Mouse (Mus musculus) CD4-positive, CD25-positive, alpha-beta regulatory T cell, adult 4 months (primary cell): Measurements from ENCODE around the gene Cdk6. TPM values are rescaled to one million over a fixed set of nuclear protein-coding genes. Genes with fewer than 3 reads are reported as not detected.
"Not testable (repeated sequence)": the region's sequence is repeated elsewhere in the genome, so short reads cannot be mapped to it uniquely, and the experiment has no call there.

Experiments
- ATAC-seq: one replicate; pipeline ENCODE4 v1.8.0; 2017
- polyA plus RNA-seq, 2 experiments: library from polyadenylated mRNA; unstranded; fragments of 100-300 nt; shearing (Covaris generic); gene quantifications; one replicate each; pipeline ENCODE4 v1.2.1; 2017

Gene Cdk6
- polyA plus RNA-seq: 10 to 100 TPM; 20.8 to 22.3 TPM

GRCm38 (mm10) chr5:3341111-3341911 is at the start of gene Cdk6:
Gene Cdk6 (plus strand): TSS chr5:3341485.
- ATAC-seq: no peak

DNA sequence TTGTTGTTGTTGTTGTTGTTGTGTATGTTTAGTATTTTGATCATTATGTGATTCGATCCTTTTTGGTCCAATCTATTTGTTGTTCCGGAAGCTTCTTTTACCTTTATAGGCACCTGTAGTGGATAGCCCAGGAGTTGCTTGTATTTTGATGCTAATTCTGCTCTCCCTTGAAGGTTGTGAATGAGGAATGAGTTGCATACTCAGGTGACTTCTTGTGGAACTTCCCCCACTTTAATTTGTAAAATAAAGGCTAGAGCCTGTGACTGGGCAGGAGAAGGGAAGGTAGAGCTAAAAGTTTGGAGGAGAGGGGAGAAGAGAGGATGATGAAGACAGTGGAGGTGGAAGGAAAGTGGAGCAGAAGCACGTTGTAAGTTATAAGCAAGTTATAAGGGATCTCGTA is 47.6 kb upstream of the Cdk6 start:
- no peak for ATAC-seq

DNA sequence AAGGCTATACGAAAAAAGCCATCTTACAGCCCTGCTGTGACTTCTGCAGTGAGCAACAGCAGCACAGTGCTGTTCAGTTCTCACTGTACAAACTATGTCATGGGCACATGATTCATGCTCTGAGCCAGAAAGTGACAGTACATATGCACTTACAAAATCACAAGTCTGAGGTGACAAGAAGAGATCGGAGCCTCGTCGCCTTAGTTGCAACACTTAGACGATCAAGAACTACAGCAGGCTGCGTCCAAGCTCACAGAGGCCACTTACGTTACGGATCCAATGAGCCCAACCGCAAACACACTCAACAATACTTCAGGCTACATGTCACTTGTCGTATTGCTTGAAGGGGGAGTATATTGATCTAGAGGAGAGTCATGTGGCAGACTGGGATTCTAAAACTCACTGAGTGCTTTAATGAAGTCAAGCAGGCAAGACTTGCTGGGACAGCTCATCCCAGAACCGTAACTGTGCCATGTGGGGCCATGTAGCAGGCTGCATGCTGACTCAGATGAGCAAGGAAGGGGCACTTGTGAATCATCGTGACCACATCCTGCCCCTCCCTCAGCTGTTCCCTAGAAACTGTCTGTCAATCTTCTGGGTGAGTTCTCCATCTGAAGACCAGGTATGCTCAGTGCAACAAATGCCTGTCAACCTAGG is 40.4 kb upstream of the Cdk6 start:
- ATAC-seq: peak; percentile 96

DNA sequence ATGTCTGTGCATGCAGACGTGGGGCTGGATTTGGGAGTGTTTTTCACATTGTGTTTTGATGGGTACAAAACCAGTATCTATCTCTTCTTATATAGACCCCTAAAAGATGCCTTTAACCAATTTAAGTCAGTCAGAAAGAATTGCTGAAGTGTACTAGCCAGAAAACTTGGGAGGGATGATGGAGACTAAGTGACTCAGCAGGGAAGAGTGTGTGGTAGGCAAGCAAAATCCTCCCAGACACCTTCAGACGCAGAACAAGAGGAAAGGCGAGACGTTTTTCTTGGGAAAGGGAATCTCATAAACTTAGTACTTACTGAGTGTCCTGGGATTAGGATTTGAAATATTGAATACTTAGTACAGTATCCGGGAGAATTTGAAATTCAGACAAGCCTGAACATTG is 39.8 kb upstream of the Cdk6 start:
- no peak for ATAC-seq

DNA sequence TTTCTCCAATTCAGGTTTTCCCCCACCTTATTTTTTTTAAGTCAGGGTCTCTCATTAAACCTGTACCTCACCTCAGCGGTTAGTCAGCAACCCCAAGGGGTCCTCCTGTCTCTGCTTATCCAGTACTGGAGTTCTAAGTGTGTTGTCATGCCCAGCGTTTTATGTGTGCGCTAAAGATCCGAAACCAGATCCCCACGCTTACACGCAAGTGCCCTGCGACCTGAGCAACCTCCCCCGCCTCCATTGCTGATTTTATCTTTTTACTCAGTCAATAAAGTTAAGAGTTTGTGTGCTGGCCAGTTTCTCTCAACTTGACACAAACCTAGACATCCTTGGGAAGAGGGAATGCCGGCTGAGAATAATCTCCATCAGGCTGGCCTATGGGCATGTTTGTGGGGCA is 37.4 kb upstream of the Cdk6 start:
- ATAC-seq: no peak

- ATAC-seq: no peak
Measured at GRCm38 (mm10) chr5:3306146-3306545, 35.1 kb upstream of the Cdk6 start.

DNA sequence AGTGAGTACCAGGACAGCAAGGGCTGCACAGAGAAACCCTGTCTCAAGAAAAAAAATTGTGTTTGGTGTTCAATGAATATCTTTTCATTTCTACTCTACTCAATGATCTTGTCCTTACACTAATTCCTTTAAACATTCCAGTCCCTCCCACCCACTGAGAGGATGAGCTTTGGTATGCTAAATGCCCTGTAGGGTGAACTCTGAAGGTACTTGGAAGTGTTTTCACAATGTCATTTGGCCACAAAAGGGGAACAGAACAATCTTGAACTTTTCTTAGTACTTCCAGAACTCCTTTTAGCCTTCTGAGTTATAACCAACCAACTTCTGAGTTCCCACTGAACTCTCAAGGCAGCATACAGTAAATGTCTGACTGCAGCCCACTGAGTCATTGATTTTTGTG is 32.2 kb upstream of the Cdk6 start:
- ATAC-seq: no peak

DNA sequence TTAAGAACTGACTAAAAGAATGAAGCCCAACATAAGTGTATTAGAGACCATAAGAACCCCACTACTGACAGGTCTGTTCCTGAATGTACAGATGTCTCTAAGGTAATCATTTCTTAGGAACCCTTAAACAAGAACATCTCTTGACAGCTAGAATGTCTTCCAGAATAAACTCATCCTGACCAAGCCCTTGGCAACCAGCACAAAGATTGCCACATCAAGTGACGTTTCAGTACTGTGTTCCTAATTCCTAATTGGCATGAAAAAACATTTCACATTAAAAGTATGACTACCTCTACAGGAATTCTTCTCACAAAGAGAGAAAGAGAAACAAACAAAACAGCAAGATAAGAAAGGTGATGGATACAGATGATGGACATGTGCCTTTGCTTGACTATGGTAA is 31.7 kb upstream of the Cdk6 start:
- ATAC-seq: no peak

GRCm38 (mm10) chr5:3311156-3311555 is 30.1 kb upstream of the Cdk6 start:
- ATAC-seq: not testable (repeated sequence)

- ATAC-seq: not testable (repeated sequence)
Measured at GRCm38 (mm10) chr5:3317724-3318123, 23.6 kb upstream of the Cdk6 start.

- ATAC-seq: no peak
Measured at GRCm38 (mm10) chr5:3320225-3320624, 21.1 kb upstream of the Cdk6 start.

- no peak for ATAC-seq
Measured at GRCm38 (mm10) chr5:3322052-3322451, 19.2 kb upstream of the Cdk6 start.

GRCm38 (mm10) chr5:3324116-3324515 is 17.2 kb upstream of the Cdk6 start:
- ATAC-seq: no peak

DNA sequence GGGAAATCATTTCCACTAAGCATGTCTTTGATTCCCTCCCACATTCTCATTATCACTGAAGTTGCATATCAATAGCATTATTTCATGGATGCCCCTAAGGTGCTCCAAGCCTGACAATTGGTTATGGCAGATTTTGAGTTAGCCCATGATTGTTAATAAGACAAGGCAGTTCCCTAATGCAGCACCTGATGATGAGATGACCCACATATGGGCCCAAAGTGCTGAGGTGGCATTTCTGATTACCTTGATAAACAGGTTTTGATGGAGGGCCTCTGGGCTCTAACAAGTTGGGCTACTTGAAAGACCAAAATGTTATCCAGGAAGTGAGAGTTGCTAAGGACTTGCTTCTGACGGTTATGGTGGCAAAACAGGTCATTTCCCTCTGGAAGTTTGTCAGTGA is 11.9 kb upstream of the Cdk6 start:
- no peak for ATAC-seq

GRCm38 (mm10) chr5:3330932-3331331 is 10.4 kb upstream of the Cdk6 start:
- no peak for ATAC-seq

GRCm38 (mm10) chr5:3333019-3333418 is 8.3 kb upstream of the Cdk6 start:
- ATAC-seq: not testable (repeated sequence)

DNA sequence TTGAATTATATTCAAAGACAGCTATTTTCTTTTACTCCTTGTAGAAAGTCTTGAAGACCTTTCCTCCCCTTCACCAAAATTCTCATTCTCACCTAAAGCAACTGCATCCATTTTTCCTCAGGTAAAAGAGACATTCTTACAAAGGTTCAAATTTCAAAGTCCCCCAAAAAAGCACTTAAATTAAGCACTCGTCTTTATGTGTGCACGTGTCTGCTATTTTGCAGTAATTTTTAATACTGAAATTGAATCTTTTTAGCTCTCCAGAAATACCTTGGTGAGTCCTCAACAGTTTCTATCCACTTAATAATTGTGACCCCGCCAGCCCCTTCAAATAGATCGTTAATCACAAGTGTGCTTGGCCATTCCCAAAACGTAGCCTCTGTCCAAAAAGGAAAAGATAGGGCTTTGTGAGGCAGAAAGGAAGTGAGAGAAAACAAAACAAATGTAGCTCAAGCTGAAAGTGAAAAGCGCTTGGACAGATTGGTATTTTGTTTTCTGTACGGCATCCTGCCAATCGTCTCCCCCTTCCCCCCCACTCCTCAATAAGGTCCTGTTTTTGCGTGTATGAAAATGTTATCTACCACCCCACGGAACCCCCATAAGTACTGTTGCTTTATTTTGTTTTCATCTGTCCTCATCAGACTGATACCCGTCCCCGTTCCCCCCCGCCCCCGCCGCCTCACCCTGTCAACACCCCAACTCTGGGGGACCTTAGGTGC is 786 bp upstream of the Cdk6 start:
- not testable (repeated sequence) for ATAC-seq

DNA sequence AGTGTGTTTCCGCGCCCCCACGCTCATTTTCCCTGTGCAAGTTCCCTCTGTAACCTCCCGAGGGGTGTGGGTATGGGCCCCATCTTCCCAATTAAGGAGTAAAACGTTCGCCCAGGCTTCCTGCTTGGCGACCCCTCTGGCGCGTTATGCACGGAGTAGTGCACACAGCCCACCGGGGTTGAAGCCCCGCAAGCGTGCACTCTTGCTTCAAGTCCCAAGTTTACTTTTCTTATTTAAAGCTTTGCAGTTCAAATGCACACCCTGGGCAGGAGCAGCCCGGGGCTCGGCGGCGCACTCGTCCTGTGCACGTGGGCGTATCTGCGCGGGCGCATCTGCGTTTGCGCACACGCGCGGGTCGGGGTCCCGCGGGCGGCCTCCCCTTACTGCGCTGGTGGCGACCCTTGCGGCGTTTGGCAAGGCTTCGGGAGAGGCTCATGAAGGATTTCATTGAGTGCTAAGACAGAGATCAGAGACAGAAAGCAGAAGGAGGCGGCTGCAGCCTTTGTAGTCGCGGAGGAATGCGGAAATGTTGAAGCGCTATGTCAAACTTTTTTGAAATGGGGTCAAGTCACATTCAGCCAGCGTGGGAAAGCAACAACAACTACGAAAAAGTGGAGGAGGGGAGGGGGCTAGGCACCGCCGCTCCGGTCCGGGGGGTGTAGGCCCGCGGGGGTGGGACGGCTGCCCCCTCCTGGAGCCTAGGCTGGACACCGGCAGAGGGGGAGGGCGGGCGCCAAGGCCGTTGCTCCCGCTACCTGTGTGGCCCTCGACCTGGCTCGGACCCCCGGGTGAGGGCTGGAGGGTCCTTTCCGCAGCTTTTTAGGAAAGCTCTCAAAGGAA is 866 bp downstream of the Cdk6 start:
- ATAC-seq: peak; percentile 33

- ATAC-seq: peak; percentile 31
Measured at GRCm38 (mm10) chr5:3342771-3343565, 1.7 kb downstream of the Cdk6 start.

GRCm38 (mm10) chr5:3343566-3344080 is 2.3 kb downstream of the Cdk6 start:
- ATAC-seq: peak; percentile 30

DNA sequence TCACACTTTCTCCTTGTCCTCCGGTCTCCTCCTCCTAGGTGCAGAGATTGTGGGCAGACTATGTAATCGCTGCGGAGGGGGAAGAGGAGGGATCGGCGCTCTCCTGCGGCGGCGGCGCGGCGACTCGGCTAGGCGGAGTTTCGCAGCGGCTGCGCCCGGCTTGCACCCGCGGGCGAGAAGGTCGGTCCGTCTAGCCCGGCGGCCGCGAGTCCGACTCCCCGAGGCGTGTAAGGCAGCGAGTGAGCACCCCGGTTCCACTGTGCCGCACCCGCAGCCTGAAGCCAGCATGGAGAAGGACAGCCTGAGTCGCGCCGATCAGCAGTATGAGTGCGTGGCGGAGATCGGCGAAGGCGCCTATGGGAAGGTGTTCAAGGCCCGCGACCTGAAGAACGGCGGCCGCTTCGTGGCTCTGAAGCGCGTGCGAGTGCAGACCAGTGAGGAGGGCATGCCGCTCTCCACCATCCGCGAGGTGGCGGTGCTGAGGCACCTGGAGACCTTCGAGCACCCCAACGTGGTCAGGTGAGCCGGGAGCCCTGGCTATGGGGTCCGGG is 2.9 kb downstream of the Cdk6 start:
- ATAC-seq: peak; percentile 60
